Mouse (Mus musculus): ENCODE data around the gene Zmym6. TPM values are rescaled to one million over a fixed set of nuclear protein-coding genes. Genes with fewer than 3 reads are reported as not detected.

The Zmym6 gene
- 33.8 and 34.0 TPM in 2 replicates for polyA plus RNA-seq (2014; fragmentation: Nextera tagmentation; extraction: Ambion mirVana)

DNA sequence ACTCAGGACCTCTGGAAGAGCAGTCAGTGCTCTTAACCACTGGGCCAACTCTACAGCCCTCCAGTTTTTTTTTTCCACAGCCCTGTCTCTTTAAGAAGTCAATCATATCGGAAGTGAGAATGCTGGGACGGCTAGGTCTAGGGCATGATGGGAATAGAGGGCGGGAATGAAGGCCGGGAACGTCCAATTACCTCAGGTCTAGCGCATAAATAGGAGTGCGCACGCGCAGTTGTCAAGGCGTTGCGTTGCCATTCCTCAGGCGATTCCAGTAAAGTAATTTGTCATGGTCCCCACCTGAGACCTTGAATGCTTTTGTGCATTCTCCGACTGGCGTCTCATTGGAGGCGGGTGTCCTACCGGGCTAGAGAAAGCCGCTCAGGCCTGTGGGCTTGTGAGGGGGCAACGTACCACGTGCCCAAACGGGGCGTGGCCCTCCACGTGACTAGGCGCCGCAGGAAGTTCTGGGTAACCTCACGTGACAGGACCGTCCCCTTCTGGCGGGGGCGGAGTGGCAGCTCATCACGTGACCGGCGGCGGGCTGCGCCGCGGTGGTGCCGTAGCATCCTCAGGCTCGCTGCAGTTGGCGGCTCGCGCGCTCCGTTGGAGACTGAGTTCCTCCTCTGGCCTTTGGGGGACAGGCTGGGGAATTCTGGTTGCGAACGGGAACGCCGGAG is at the start of gene Zmym6:
Zmym6 (plus strand) TSS at position 509 of the 674 bp plus-strand sequence.
- peak within 1 kb of the TSS; percentile 96 for H3K27ac ChIP-seq
- ATAC-seq (ENCODE audit: low FRiP score) (peak; percentile 98), DNase-seq (ENCODE audit: low spot score) (peak; percentile 96)
- H3K4me2 ChIP-seq (replicated peaks), result peak within 1 kb of the TSS; percentile 64
- under 1% methylated on average over 46 of the region's 46 CpGs for WGBS
- peaks cover 15% of the 10 kb centered on the region for H3K4me1 ChIP-seq (replicated peaks; ENCODE audit: control insufficient read depth, insufficient read depth, low read length)
- H3K9ac ChIP-seq, result peak within 1 kb of the TSS; percentile 63
- peak within 1 kb of the TSS; percentile 48 for H3K4me3 ChIP-seq (replicated peaks; ENCODE audit: low read length)
- no peaks in the 10 kb centered on the region for H3K36me3 ChIP-seq (replicated peaks; ENCODE audit: control insufficient read depth, insufficient read depth)
- H3K9me3 ChIP-seq (ENCODE audit: control insufficient read depth, low read length), result no peaks in the 10 kb centered on the region
- H3K27me3 ChIP-seq (ENCODE audit: control insufficient read depth, insufficient read depth, low read length), result no peaks in the 10 kb centered on the region

DNA sequence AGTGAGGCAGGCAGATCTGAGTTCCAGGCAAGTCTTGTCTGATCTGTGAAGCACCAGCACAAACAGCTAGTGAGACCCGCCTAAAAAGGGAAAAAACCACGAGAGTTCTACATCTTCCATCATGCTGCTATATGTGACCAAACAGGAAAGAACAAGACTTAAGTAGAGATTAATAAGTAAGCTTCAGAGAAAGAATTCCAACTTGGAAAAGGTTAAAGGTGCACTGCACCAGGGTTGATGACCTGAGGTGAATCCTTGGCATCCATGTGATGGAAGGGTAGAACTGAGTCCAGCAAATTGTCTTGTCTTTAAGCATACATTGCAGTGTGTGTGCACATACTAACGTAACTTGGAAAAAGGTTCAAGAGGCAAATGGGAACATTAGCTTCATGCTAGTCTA is 40.0 kb upstream of the Zmym6 start:
- WGBS, result 94% methylated on average over 3 of the region's 3 CpGs
- no peaks in the 10 kb centered on the region for H3K4me1 ChIP-seq (replicated peaks; ENCODE audit: control insufficient read depth, insufficient read depth, low read length)
- H3K4me2 ChIP-seq (replicated peaks), result no peak overlapping the region
- DNase-seq (ENCODE audit: low spot score), result no peak
- no peak overlapping the region for H3K9ac ChIP-seq
- H3K4me3 ChIP-seq (replicated peaks; ENCODE audit: low read length), result no peak overlapping the region
- no peaks in the 10 kb centered on the region for H3K27me3 ChIP-seq (ENCODE audit: control insufficient read depth, insufficient read depth, low read length)
- ATAC-seq (ENCODE audit: low FRiP score), result no peak
- no peak overlapping the region for H3K27ac ChIP-seq
- peaks cover 98% of the 10 kb centered on the region for H3K36me3 ChIP-seq (replicated peaks; ENCODE audit: control insufficient read depth, insufficient read depth)
- no peaks in the 10 kb centered on the region for H3K9me3 ChIP-seq (ENCODE audit: control insufficient read depth, low read length)

DNA sequence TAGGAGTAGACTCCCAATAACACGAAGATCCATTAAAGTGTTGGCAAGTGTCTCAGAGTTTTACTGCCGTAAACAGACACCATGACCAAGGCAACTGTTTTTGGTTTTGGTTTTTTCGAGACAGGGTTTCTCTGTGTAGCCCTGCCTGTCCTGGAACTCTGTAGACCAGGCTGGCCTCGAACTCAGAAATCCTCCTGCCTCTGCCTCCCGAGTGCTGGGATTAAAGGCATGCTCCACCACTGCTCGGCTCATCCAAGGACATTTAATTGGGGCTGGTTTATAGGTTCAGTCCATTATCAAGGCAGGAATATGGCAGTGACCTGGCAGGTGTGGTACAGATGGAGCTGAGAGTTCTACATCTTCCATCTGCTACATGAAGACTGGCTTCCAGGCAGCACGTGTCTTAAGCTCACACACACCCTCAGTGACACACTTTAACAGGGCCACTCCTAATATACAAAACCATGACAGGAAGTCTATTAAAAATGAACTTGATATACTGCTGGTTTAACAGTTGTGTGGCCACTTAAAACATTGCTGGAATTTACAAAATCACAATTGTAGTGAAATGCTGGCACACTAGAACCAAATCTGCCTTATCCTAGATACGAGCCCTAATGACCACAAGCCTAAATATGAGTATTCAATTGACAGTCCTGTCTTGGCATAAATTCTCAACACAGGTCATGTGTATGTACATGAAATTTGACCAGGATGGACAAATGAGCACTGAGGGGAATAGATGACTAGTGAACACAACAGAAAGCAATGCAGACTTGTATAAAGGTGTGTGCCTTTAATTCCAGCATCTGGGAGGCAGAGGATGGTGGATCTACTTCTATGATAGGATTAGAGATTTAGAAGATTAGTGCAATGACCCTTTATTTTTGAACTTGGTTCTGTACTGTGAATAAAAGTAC is 39.0 kb upstream of the Zmym6 start:
- DNase-seq (ENCODE audit: low spot score) (no peak), ATAC-seq (ENCODE audit: low FRiP score) (no peak)
- H3K4me1 ChIP-seq (replicated peaks; ENCODE audit: control insufficient read depth, insufficient read depth, low read length), result no peaks in the 10 kb centered on the region
- H3K4me3 ChIP-seq (replicated peaks; ENCODE audit: low read length), result no peak overlapping the region
- no peaks in the 10 kb centered on the region for H3K9me3 ChIP-seq (ENCODE audit: control insufficient read depth, low read length)
- no peaks in the 10 kb centered on the region for H3K27me3 ChIP-seq (ENCODE audit: control insufficient read depth, insufficient read depth, low read length)
- H3K4me2 ChIP-seq (replicated peaks), result no peak overlapping the region
- no peak overlapping the region for H3K9ac ChIP-seq
- WGBS, result 84% methylated on average over 8 of the region's 8 CpGs
- no peak overlapping the region for H3K27ac ChIP-seq
- peaks cover 97% of the 10 kb centered on the region for H3K36me3 ChIP-seq (replicated peaks; ENCODE audit: control insufficient read depth, insufficient read depth)

DNA sequence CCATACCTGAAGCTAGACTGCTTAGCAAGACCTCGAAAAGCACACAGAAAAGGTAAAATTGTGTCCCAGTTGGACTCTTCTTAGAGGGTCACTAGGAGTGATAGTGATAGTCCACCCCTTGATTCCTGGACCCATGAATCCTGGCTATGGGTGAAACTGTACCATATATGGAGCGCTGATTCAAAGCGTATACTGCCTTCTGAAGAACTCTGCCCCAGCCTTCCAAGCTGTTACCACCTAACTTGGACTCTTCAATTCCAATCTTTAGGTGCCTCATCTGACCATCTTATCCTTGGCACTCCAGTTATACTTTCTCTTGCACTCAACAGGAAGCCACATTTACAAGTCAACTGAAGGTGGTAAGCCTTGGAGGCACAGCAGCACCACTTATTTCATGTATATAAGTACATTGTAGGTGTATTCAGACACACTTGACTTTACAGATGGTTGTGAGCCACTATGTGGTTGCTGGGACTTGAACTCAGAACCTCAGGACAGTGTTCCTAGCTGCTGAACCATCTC is 38.3 kb upstream of the Zmym6 start:
- WGBS, result 89% methylated on average over 3 of the region's 3 CpGs
- Histone ChIP-seq H3K9ac (no peak overlapping the region), H3K27ac (no peak overlapping the region), H3K4me1 (replicated peaks; ENCODE audit: control insufficient read depth, insufficient read depth, low read length) (no peaks in the 10 kb centered on the region), H3K9me3 (ENCODE audit: control insufficient read depth, low read length) (no peaks in the 10 kb centered on the region), H3K27me3 (ENCODE audit: control insufficient read depth, insufficient read depth, low read length) (no peaks in the 10 kb centered on the region), H3K4me3 (replicated peaks; ENCODE audit: low read length) (no peak overlapping the region), H3K4me2 (replicated peaks) (no peak overlapping the region), H3K36me3 (replicated peaks; ENCODE audit: control insufficient read depth, insufficient read depth) (peaks cover 97% of the 10 kb centered on the region)
- ATAC-seq (ENCODE audit: low FRiP score), result no peak
- DNase-seq (ENCODE audit: low spot score), result no peak

DNA sequence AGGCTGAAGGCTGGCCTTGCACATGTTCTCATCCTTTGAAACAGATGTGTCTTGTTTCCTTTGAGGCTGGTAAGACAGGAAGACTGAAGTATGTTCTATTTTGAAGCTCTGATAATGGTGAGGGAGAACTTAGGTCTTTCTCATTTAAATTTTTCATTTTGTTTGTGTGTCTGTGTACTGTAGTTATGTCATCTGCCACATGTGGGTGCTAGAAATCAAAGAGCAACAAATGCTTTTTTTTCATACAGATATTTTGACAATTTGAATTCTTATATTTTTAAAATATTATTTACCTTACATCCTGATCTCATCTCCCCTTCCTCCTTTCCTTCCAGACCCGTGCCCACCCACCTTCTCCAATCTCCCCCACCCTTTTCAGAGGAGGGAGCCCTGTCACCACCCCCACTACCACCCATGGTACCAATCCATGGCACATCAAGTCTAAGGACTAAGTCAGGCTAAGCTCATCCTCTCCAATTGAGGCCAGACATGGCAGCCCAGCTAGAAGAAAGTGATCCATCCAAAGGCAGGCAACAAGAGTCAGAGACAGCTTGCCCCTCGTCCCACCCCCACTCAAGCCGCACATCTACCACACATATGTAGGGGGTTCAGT is 37.2 kb upstream of the Zmym6 start:
- Histone ChIP-seq H3K36me3 (replicated peaks; ENCODE audit: control insufficient read depth, insufficient read depth) (peaks cover 97% of the 10 kb centered on the region), H3K9ac (no peak overlapping the region), H3K4me1 (replicated peaks; ENCODE audit: control insufficient read depth, insufficient read depth, low read length) (no peaks in the 10 kb centered on the region), H3K27ac (peak overlapping the region; percentile 20; the same call in 1 of the 2 replicates), H3K9me3 (ENCODE audit: control insufficient read depth, low read length) (no peaks in the 10 kb centered on the region), H3K4me3 (replicated peaks; ENCODE audit: low read length) (no peak overlapping the region), H3K27me3 (ENCODE audit: control insufficient read depth, insufficient read depth, low read length) (no peaks in the 10 kb centered on the region), H3K4me2 (replicated peaks) (no peak overlapping the region)
- 75% methylated on average over 3 of the region's 3 CpGs for WGBS
- ATAC-seq (ENCODE audit: low FRiP score) (0 out of 2 replicates have a peak, but pooled peaks have one; percentile 32), DNase-seq (ENCODE audit: low spot score) (no peak)

DNA sequence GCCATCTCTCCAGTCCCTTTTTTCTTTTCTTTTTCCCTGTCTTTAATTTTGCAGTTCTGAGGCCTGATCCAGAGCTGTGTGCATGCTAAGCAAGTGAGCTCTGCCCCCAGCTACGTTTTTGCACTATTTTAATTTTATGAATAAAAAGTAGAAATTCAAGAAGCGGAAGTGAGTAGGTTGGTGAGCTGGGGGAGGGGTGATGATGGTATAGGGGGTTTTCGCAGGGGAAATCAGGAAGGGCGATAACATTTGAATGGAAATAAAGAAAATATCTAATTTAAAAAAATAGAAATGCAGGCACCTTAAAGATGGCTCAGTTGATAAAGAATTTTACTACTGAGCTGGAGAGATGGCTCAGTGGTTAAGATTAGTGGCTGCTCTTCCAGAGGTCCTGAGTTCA is 33.6 kb upstream of the Zmym6 start:
- ATAC-seq (ENCODE audit: low FRiP score), result no peak
- H3K36me3 ChIP-seq (replicated peaks; ENCODE audit: control insufficient read depth, insufficient read depth), result peaks cover 97% of the 10 kb centered on the region

DNA sequence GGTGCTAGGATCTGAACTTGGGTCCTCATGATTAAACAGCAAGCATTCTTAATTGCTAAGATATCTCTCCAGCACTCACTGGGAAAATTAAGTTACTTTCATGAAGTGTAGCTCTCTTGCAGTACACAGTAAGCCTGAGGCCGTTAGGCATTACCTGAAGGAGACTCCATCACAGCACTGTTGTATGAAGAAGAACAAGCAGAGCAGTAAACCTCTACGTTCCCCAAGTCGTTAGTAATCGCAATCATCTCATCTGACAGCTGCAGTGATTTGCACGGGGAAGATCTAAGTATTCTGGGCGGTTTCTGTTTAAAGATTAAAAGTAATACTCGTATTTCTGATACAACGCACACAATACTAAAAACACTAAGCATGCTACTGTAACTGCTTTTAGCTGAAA is 26.1 kb upstream of the Zmym6 start:
- ATAC-seq (ENCODE audit: low FRiP score), result no peak
- H3K27me3 ChIP-seq (ENCODE audit: control insufficient read depth, insufficient read depth, low read length), result no peaks in the 10 kb centered on the region
- peaks cover 80% of the 10 kb centered on the region for H3K36me3 ChIP-seq (replicated peaks; ENCODE audit: control insufficient read depth, insufficient read depth)
- H3K4me2 ChIP-seq (replicated peaks), result no peak overlapping the region
- WGBS, result 91% methylated on average over 8 of the region's 8 CpGs
- DNase-seq (ENCODE audit: low spot score), result no peak
- no peaks in the 10 kb centered on the region for H3K9me3 ChIP-seq (ENCODE audit: control insufficient read depth, low read length)
- H3K27ac ChIP-seq, result no peak overlapping the region
- H3K9ac ChIP-seq, result no peak overlapping the region
- no peaks in the 10 kb centered on the region for H3K4me1 ChIP-seq (replicated peaks; ENCODE audit: control insufficient read depth, insufficient read depth, low read length)
- no peak overlapping the region for H3K4me3 ChIP-seq (replicated peaks; ENCODE audit: low read length)

More for the DNA sequence above, 33.6 kb upstream of the Zmym6 start:
- DNase-seq (ENCODE audit: low spot score), result no peak
- Histone ChIP-seq H3K4me3 (replicated peaks; ENCODE audit: low read length) (no peak overlapping the region), H3K9ac (no peak overlapping the region), H3K27ac (no peak overlapping the region), H3K4me1 (replicated peaks; ENCODE audit: control insufficient read depth, insufficient read depth, low read length) (no peaks in the 10 kb centered on the region), H3K4me2 (replicated peaks) (no peak overlapping the region), H3K27me3 (ENCODE audit: control insufficient read depth, insufficient read depth, low read length) (no peaks in the 10 kb centered on the region), H3K9me3 (ENCODE audit: control insufficient read depth, low read length) (no peaks in the 10 kb centered on the region)
- 86% methylated on average over 4 of the region's 4 CpGs for WGBS

DNA sequence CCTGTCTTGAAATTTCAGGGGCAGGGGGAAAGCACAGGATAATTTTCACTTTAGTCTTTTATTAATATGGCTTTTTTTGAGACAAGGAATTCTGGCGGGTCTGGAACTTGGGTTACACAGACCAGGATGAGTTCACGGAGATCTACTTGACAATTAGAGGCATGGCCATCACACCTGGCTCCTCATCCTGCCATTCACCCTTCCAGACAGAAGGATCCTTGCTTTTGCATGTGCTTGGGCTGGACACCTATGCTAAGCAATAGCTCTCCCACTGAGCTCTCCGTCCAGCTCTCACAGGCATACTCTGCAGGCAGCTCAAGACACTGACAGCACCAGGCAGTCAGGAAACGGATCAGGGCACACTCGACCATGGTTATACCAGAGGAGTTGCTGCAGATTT is 24.1 kb upstream of the Zmym6 start:
- peaks cover 75% of the 10 kb centered on the region for H3K36me3 ChIP-seq (replicated peaks; ENCODE audit: control insufficient read depth, insufficient read depth)
- no peak overlapping the region for H3K4me2 ChIP-seq (replicated peaks)
- 95% methylated on average over 5 of the region's 5 CpGs for WGBS
- H3K27me3 ChIP-seq (ENCODE audit: control insufficient read depth, insufficient read depth, low read length), result no peaks in the 10 kb centered on the region
- no peak overlapping the region for H3K27ac ChIP-seq
- no peaks in the 10 kb centered on the region for H3K9me3 ChIP-seq (ENCODE audit: control insufficient read depth, low read length)
- H3K4me3 ChIP-seq (replicated peaks; ENCODE audit: low read length), result no peak overlapping the region
- ATAC-seq (ENCODE audit: low FRiP score) (no peak), DNase-seq (ENCODE audit: low spot score) (no peak)
- no peaks in the 10 kb centered on the region for H3K4me1 ChIP-seq (replicated peaks; ENCODE audit: control insufficient read depth, insufficient read depth, low read length)
- no peak overlapping the region for H3K9ac ChIP-seq
